ENCODE assay signal across 8 mouse cellular contexts in the genomic region with DNA sequence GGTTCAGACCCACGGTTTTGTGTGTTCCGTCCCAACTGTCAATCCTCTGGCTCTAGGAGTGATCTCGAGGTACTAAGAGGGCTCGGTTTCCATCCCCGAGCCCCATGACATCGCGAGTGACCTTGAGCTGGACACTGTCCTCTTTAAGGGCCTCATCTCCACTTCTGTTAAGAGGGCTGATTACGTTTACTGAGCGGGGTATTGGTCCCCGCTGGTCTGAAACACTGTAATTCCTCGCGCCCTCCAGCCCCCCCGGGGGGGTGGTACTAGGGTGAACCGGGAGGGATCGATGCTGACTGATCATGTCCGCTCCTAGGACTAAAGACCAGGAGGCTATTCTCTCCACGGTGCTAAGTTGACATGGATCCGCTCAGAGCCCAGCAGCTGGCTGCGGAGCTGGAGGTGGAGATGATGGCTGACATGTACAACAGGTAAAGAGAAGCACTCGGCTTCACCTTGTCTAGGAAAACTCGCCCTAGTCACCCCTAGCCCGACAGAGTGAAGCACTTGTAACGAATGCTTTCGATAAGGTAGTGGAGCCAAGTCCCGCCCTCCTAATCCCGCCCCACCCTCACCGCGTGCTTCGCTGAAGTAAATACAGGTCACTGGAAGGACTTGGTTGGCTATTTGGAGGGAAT. TPM values are rescaled to one million over a fixed set of nuclear protein-coding genes. Genes with fewer than 3 reads are reported as not detected.
DNase-seq lines count a peak whose midpoint lies in the region; ATAC-seq and TF ChIP-seq lines count a peak whose summit lies in the region.

No protein-coding gene starts in this region.

- H3K27ac ChIP-seq in layer of hippocampus, adult 2 months = peak overlapping the region; percentile 79
- H3K27ac ChIP-seq in intestine, embryonic 14.5 days (ENCODE audit: low read depth) = peak overlapping the region; percentile 16; the same call in 1 of the 2 replicates
- peak overlapping the region; percentile 96 for H3K27ac ChIP-seq in liver, postnatal 0 days (ENCODE audit: low read depth)

- H3K36me3 ChIP-seq in intestine, embryonic 14.5 days (ENCODE audit: control insufficient read depth, insufficient read depth, low read length) = peaks cover 9% of the 10 kb centered on the region
- H3K36me3 ChIP-seq in liver, postnatal 0 days (replicated peaks; ENCODE audit: insufficient read depth, low read length) = peaks cover 14% of the 10 kb centered on the region

- peak overlapping the region; percentile 72 for H3K9ac ChIP-seq in intestine, embryonic 14.5 days (ENCODE audit: low read length)
- H3K9ac ChIP-seq in liver, postnatal 0 days (replicated peaks) = peak overlapping the region; percentile 81

- ATAC-seq in erythroblast, adult 5-6 weeks (replicated peaks; ENCODE audit: low FRiP score, poor library complexity, severe bottlenecking) = peak; percentile 78
- peak; percentile 23 for ATAC-seq in intestine, embryonic 14.5 days (replicated peaks; ENCODE audit: low FRiP score, low TSS enrichment, low read depth)
- ATAC-seq in liver, postnatal 0 days = peak; percentile 69

- H3K4me1 ChIP-seq in intestine, embryonic 14.5 days (replicated peaks; ENCODE audit: control insufficient read depth, insufficient read depth, low read length) = peaks cover 8% of the 10 kb centered on the region; the same call in 1 of the 2 replicates
- H3K4me1 ChIP-seq in liver, postnatal 0 days (ENCODE audit: insufficient read depth) = peaks cover 16% of the 10 kb centered on the region

- H3K4me3 ChIP-seq in layer of hippocampus, adult 2 months = peak overlapping the region; percentile 97
- peak overlapping the region; percentile 99 for H3K4me3 ChIP-seq in intestine, embryonic 14.5 days (ENCODE audit: low read depth, low read length)
- H3K4me3 ChIP-seq in liver, postnatal 0 days (ENCODE audit: low read depth, low read length) = peak overlapping the region; percentile 83

- no peak for DNase-seq in layer of hippocampus, adult 2 months (ENCODE audit: low spot score in 2 of 2)
- no peak for DNase-seq in layer of hippocampus, adult 11-12 months (ENCODE audit: low spot score)
- DNase-seq in adipocyte (ENCODE audit: low spot score) = peak; percentile 76
- DNase-seq in intestine, embryonic 14.5 days (ENCODE audit: low spot score) = peak; percentile 73
- peak; percentile 88 for DNase-seq in liver, postnatal 0 days
- DNase-seq in testis, postnatal 10 days (ENCODE audit: low spot score) = peak; percentile 57
- no peak for DNase-seq in thymus, postnatal 14 days

- no peak for TF ChIP-seq CTCF in layer of hippocampus, adult 2 months (conservative IDR thresholded peaks at IDR 0.05)
- TF ChIP-seq CTCF in liver, postnatal 0 days (IDR thresholded peaks at IDR 0.05; ENCODE audit: low read depth) = no peak

- H3K9me3 ChIP-seq in intestine, embryonic 14.5 days (ENCODE audit: control insufficient read depth, low read length) = no peaks in the 10 kb centered on the region
- no peaks in the 10 kb centered on the region for H3K9me3 ChIP-seq in liver, postnatal 0 days (ENCODE audit: low read length)

- WGBS in intestine, embryonic 14.5 days = under 1% methylated on average over 29 of the region's 29 CpGs
- under 1% methylated on average over 29 of the region's 29 CpGs for WGBS in liver, postnatal 0 days (ENCODE audit: insufficient replicate concordance)

- peak overlapping the region; percentile 98 for H3K4me2 ChIP-seq in intestine, embryonic 14.5 days (ENCODE audit: low read length)
- H3K4me2 ChIP-seq in liver, postnatal 0 days (ENCODE audit: low read depth, low read length) = peak overlapping the region; percentile 93

- no peaks in the 10 kb centered on the region for H3K27me3 ChIP-seq in intestine, embryonic 14.5 days (replicated peaks; ENCODE audit: control insufficient read depth, insufficient read depth, low read length)
- peaks cover under 1% of the 10 kb centered on the region; the same call in 1 of the 2 replicates for H3K27me3 ChIP-seq in liver, postnatal 0 days (ENCODE audit: insufficient read depth, low read length)

- no peak for TF ChIP-seq EP300 in liver, postnatal 0 days (IDR thresholded peaks at IDR 0.05; ENCODE audit: low read depth)

RNA-seq across cellular contexts. Expression of gene Timm10, which starts 0.6 kb away (rescaled TPM):
- 10 to 100 TPM; 48.7 to 57.5 TPM for total RNA-seq in layer of hippocampus, adult 2 months (2021)
- 28.6 and 43.9 TPM in 2 replicates for total RNA-seq in erythroblast, adult 5-6 weeks (2015; ENCODE audit: low replicate concordance)
- total RNA-seq in erythroblast, adult 5-6 weeks (2017; ENCODE audit: low replicate concordance) = 5.2 and 22.2 TPM in 2 replicates
- polyA plus RNA-seq in intestine, embryonic 14.5 days (2014; fragmentation: Nextera tagmentation; extraction: Ambion mirVana) = 73.7 and 75.5 TPM in 2 replicates
- 59.8 and 63.9 TPM in 2 replicates for polyA plus RNA-seq in liver, postnatal 0 days (2015; fragmentation: Nextera tagmentation; extraction: Ambion mirVana)

RNA-seq across cellular contexts. Expression of gene Smtnl1, which starts 5.0 kb away (rescaled TPM):
- not detected for total RNA-seq in layer of hippocampus, adult 2 months (2021)
- total RNA-seq in erythroblast, adult 5-6 weeks (2015; ENCODE audit: low replicate concordance) = not detected in 2 replicates
- total RNA-seq in erythroblast, adult 5-6 weeks (2017; ENCODE audit: low replicate concordance) = 2.0 TPM in 1 of 2 replicates, not detected in the other
- 0.27 TPM in 1 of 2 replicates, not detected in the other for polyA plus RNA-seq in intestine, embryonic 14.5 days (2014; fragmentation: Nextera tagmentation; extraction: Ambion mirVana)
- 0.15 and 0.98 TPM in 2 replicates for polyA plus RNA-seq in liver, postnatal 0 days (2015; fragmentation: Nextera tagmentation; extraction: Ambion mirVana)

RNA-seq across cellular contexts. Expression of gene Slc43a1, which starts 11.2 kb away (rescaled TPM):
- under 1 TPM; 0.27 to 0.79 TPM for total RNA-seq in layer of hippocampus, adult 2 months (2021)
- 756 and 864 TPM in 2 replicates for total RNA-seq in erythroblast, adult 5-6 weeks (2015; ENCODE audit: low replicate concordance)
- total RNA-seq in erythroblast, adult 5-6 weeks (2017; ENCODE audit: low replicate concordance) = 516 and 701 TPM in 2 replicates
- polyA plus RNA-seq in intestine, embryonic 14.5 days (2014; fragmentation: Nextera tagmentation; extraction: Ambion mirVana) = 18.3 and 18.7 TPM in 2 replicates
- 67.8 and 74.2 TPM in 2 replicates for polyA plus RNA-seq in liver, postnatal 0 days (2015; fragmentation: Nextera tagmentation; extraction: Ambion mirVana)

RNA-seq across cellular contexts. Expression of gene Ube2l6, which starts 28.8 kb away (rescaled TPM):
- 1 to 10 TPM; 6.0 to 6.1 TPM for total RNA-seq in layer of hippocampus, adult 2 months (2021)
- 974 and 1,000 TPM in 2 replicates for total RNA-seq in erythroblast, adult 5-6 weeks (2015; ENCODE audit: low replicate concordance)
- 826 and 843 TPM in 2 replicates for total RNA-seq in erythroblast, adult 5-6 weeks (2017; ENCODE audit: low replicate concordance)
- 33.2 and 33.3 TPM in 2 replicates for polyA plus RNA-seq in intestine, embryonic 14.5 days (2014; fragmentation: Nextera tagmentation; extraction: Ambion mirVana)
- polyA plus RNA-seq in liver, postnatal 0 days (2015; fragmentation: Nextera tagmentation; extraction: Ambion mirVana) = 276 and 305 TPM in 2 replicates

RNA-seq across cellular contexts. Expression of gene Serping1, which starts 52.2 kb away (rescaled TPM):
- total RNA-seq in layer of hippocampus, adult 2 months (2021) = 1 to 10 TPM; 7.4 to 8.4 TPM
- total RNA-seq in erythroblast, adult 5-6 weeks (2015; ENCODE audit: low replicate concordance) = 4.2 and 7.3 TPM in 2 replicates
- 2.1 and 3.1 TPM in 2 replicates for total RNA-seq in erythroblast, adult 5-6 weeks (2017; ENCODE audit: low replicate concordance)
- polyA plus RNA-seq in intestine, embryonic 14.5 days (2014; fragmentation: Nextera tagmentation; extraction: Ambion mirVana) = 60.9 and 73.4 TPM in 2 replicates
- 344 and 356 TPM in 2 replicates for polyA plus RNA-seq in liver, postnatal 0 days (2015; fragmentation: Nextera tagmentation; extraction: Ambion mirVana)

Comparison
In these comparisons a context has a peak if more than half of its experiments do, and no peak if none do; other contexts are left out.
1. DNase-seq: peak in adipocyte (single experiment), intestine, embryonic 14.5 days (single experiment), liver, postnatal 0 days (single experiment) and testis, postnatal 10 days (single experiment); none in layer of hippocampus, adult 2 months (0 of 2), layer of hippocampus, adult 11-12 months (single experiment) and thymus, postnatal 14 days (single experiment).
2. H3K27ac ChIP-seq: peak in every context shown above with its lines; median percentile 96 in liver, postnatal 0 days; 79 in layer of hippocampus, adult 2 months; 16 in intestine, embryonic 14.5 days.
3. ATAC-seq: peak in every context shown above with its lines; median percentile 78 in erythroblast, adult 5-6 weeks; 69 in liver, postnatal 0 days; 23 in intestine, embryonic 14.5 days.
4. RNA of gene Slc43a1, which starts 11.2 kb away (total RNA-seq): 516 to 864 TPM in erythroblast, adult 5-6 weeks; 0.27 to 0.79 TPM in layer of hippocampus, adult 2 months; every median in the first group is over 100 times any median in the second.
5. Peak in every context shown above with its lines, with median percentiles within 50 percentile points of each other: H3K4me3 ChIP-seq.